ENCODE assay signal across 16 mouse cellular contexts in genomic region chr3:144411650-144412278, GRCm38 (mm10).
A peak's percentile ranks its signal among the peaks of the same experiment; 100 is the strongest.
DNase-seq lines count a peak whose midpoint lies in the region; ATAC-seq and TF ChIP-seq lines count a peak whose summit lies in the region.
"Had no signal": no experiment of that assay in that cellular context is flagged by ENCODE, and none has a peak within 500 bp of the region (broad histone marks: within the 10 kb centered on the region; RNA-seq: fewer than 3 reads in every experiment).

No protein-coding gene starts in this region.

- peaks cover 3% of the 10 kb centered on the region; the same call in 1 of the 2 replicates for H3K4me1 ChIP-seq in lung, embryonic 14.5 days (ENCODE audit: insufficient read depth)
- H3K4me1 ChIP-seq in E14TG2a.4 (replicated peaks; ENCODE audit: low read depth, low read length) = peaks cover 35% of the 10 kb centered on the region
- H3K4me1 ChIP-seq in forebrain, embryonic 15.5 days = peaks cover 24% of the 10 kb centered on the region

- DNase-seq in lung, embryonic 14.5 days = peak; percentile 41
- DNase-seq in lung, postnatal 36 days = no peak
- DNase-seq in embryo, embryonic 9.5 days (ENCODE audit: extremely low spot score) = peak; percentile 46
- DNase-seq in MN1 (ENCODE audit: low spot score) = no peak
- DNase-seq in heart, postnatal 36 days = no peak
- DNase-seq: adrenal gland, postnatal 25 days; cerebellum, postnatal 10 days; heart, adult 2 months; heart, postnatal 10 days; liver, embryonic 13.5 days had no signal

- peak; percentile 57; the same call in 1 of the 2 replicates for ATAC-seq in lung, embryonic 14.5 days (ENCODE audit: insufficient read depth)
- ATAC-seq in forebrain, embryonic 15.5 days (replicated peaks) = no peak

- intact Hi-C loops in heart, postnatal 36 days (cut with DNase I) = no loop called here

- no peaks in the 10 kb centered on the region for H3K27me3 ChIP-seq in lung, embryonic 14.5 days (ENCODE audit: insufficient read depth, low read length)
- H3K27me3 ChIP-seq in E14TG2a.4 (ENCODE audit: insufficient read depth, low read length) = 0 out of 2 replicates have a peak, but pooled peaks cover 2% of the 10 kb centered on the region
- H3K27me3 ChIP-seq in forebrain, embryonic 15.5 days = no peaks in the 10 kb centered on the region
- H3K27me3 ChIP-seq: liver, embryonic 13.5 days had no signal

- H3K27ac ChIP-seq in lung, embryonic 14.5 days (ENCODE audit: low read depth) = no peak overlapping the region
- H3K27ac ChIP-seq in forebrain, embryonic 15.5 days (replicated peaks) = peak overlapping the region; percentile 71
- H3K27ac ChIP-seq: heart, adult 2 months; kidney, postnatal 0 days; liver, embryonic 13.5 days; stomach, postnatal 0 days had no signal

- no peak overlapping the region for H3K4me3 ChIP-seq in lung, embryonic 14.5 days (ENCODE audit: low read depth, low read length)
- H3K4me3 ChIP-seq in E14TG2a.4 (replicated peaks; ENCODE audit: low read length) = 0 out of 2 replicates have a peak overlapping the region, but pooled peaks have one; percentile 29
- no peak overlapping the region for H3K4me3 ChIP-seq in forebrain, embryonic 15.5 days
- H3K4me3 ChIP-seq: erythroblast, embryonic 14.5 days; heart, adult 2 months; liver, embryonic 13.5 days had no signal

- H3K9ac ChIP-seq in lung, embryonic 14.5 days = no peak overlapping the region
- no peak overlapping the region for H3K9ac ChIP-seq in forebrain, embryonic 15.5 days (replicated peaks)
- H3K9ac ChIP-seq: liver, embryonic 13.5 days had no signal

- H3K4me2 ChIP-seq in lung, embryonic 14.5 days = no peak overlapping the region
- H3K4me2 ChIP-seq in forebrain, embryonic 15.5 days (replicated peaks) = no peak overlapping the region
- H3K4me2 ChIP-seq: liver, embryonic 13.5 days had no signal

- no peak for TF ChIP-seq CTCF in lung, embryonic 14.5 days (IDR thresholded peaks at IDR 0.05; ENCODE audit: low read depth)
- no peak for TF ChIP-seq CTCF in E14TG2a.4 (conservative IDR thresholded peaks at IDR 0.05; ENCODE audit: low read length)

- 12% methylated on average over 8 of the region's 8 CpGs for WGBS in lung, embryonic 14.5 days
- 17% methylated on average over 8 of the region's 8 CpGs for WGBS in forebrain, embryonic 15.5 days

- H3K36me3 ChIP-seq in lung, embryonic 14.5 days (ENCODE audit: insufficient read depth) = no peaks in the 10 kb centered on the region
- H3K36me3 ChIP-seq in E14TG2a.4 (ENCODE audit: insufficient read depth, low read length) = no peaks in the 10 kb centered on the region
- H3K36me3 ChIP-seq in forebrain, embryonic 15.5 days = no peaks in the 10 kb centered on the region
- H3K36me3 ChIP-seq: limb, embryonic 10.5 days; liver, embryonic 13.5 days had no signal

- no peaks in the 10 kb centered on the region for H3K9me3 ChIP-seq in lung, embryonic 14.5 days (ENCODE audit: low read depth, low read length)
- H3K9me3 ChIP-seq in E14TG2a.4 (ENCODE audit: low read length) = peaks cover 66% of the 10 kb centered on the region
- 0 out of 2 replicates have a peak, but pooled peaks cover 3% of the 10 kb centered on the region for H3K9me3 ChIP-seq in forebrain, embryonic 15.5 days
- H3K9me3 ChIP-seq: limb, embryonic 10.5 days; liver, embryonic 13.5 days had no signal

Comparison
In these comparisons a context has a peak if more than half of its experiments do, and no peak if none do; other contexts are left out.
1. DNase-seq: peak in lung, embryonic 14.5 days (single experiment) and embryo, embryonic 9.5 days (single experiment); none in lung, postnatal 36 days (single experiment), MN1 (single experiment) and heart, postnatal 36 days (0 of 2).